Mouse (Mus musculus): Measurements from ENCODE around the gene Chchd4. TPM values are rescaled to one million over a fixed set of nuclear protein-coding genes. Genes with fewer than 3 reads are reported as not detected.

Chchd4 gene
- 10 to 100 TPM; 19.8 to 21.1 TPM for total RNA-seq (2021)

GRCm38 (mm10) chr6:91472868-91473804, at the start of gene Chchd4, which contains the start of gene Tmem43:
Gene Chchd4, minus strand, starts transcription at chr6:91473546.
Gene Tmem43, plus strand, starts transcription at chr6:91473703.
- DNase-seq (ENCODE audit: low spot score in 2 of 2): peak; percentile 99
- intact Hi-C loops (cut with DNase I): loop anchor here (5.0 kb wide), 1 partner anchor 44 kb away; the partner anchor contains the start of genes Lsm3 and Xpc

DNA sequence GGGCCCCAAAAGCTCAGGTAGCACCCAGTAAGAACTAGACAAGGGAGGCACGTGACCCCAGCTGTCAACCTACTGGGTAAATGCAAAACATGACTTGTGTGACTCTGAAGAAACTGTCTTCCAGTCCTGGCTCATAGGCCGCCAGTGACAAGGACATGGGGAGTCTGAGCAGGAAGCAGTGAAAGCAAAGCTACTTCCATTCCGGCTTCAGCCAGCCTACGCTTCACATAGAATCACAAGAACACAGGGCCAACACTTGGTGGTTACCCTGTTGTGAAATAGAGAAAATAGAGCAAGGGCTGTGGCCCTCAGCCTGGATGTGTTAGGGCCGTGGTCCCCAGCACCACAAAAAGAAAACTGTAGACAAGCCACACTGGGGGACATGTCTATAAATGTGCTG, 49.5 kb upstream of the Chchd4 start:
- DNase-seq (ENCODE audit: low spot score in 2 of 2): no peak
- intact Hi-C loops (cut with DNase I): loop anchor here (10.0 kb wide), 1 partner anchor 322 kb away; no protein-coding TSS in a partner anchor

DNA sequence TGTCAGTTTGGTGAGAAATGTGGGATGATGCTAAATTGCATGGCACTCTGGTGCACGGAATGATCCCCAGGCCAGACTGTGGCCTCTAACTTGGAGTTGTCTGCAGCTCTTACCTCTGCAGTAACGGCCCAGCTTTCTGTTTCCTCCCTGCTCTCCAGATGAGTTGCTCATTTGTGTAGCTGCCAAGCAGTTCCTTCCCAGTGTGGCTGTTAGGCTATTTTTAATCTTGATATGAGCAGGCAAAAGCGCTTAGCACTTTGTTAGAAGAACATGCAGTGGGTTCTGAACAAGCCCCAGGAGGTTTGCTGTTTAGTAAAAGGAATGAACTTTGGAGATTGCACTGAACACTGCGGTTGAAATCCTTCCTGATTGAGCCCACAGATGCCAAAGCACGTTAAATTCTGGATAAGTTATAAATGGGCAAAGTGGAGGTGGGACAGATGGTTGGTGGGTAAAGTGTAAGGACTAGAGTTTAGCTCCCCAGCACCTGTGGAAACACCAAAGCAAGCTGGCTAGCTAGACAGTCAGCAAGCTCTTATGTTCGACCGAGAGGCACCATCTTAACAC, 45.2 kb upstream of the Chchd4 start:
- intact Hi-C loops (cut with DNase I): loop anchor here (5.0 kb wide), 2 partner anchors 46 to 169 kb away; partner anchors contain the start of genes Chchd4 and Tmem43
- peak; percentile 47 to 50 for DNase-seq (ENCODE audit: low spot score in 2 of 2)

DNA sequence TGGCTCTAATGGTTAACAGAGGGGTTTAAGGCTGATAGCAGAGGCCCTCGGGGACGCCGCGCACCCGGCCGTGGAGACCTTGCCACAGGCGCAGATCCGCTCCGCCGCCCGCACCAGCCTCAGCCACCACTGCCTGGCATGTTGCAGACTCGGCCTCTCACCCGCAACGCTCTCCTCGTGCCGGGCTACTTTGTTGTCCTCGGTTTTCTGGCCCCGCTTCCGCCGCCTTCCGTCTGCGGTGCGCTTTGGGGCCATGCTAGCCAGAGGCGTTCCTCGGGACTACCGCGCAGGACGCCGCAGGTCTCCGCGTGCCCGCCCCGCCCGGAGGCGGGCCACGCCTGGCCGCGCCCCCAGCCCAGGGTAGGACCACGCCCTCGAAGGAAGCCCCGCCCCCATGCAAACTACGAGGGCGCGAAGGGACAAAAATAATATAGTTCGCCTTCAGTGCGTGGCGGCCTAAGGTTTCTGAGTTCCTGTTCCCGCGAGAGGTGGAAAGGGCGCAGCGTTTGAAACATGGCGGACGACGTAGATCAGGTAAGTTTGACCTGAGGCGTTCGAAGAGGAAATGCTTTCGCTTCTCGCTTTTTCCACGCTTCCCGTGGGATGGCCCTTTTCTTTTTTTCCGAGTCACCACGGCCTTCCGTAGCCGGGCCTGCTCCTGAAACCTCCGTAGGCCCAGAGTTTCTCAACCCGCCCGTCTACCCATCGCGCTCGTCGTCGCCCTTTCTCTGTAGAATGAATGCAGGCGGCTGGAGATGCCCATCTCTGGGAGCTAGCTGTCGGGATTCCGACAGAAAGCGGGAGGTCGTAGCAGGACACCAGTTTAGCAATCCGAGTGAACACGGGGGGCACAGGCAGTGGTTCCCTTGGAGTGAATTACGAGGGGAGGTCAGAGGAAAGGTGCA, 42.5 kb upstream of the Chchd4 start, which contains the start of the genes Xpc and Lsm3:
Gene Xpc (minus strand): TSS at position 344 of the 905 bp plus-strand sequence.
Gene Lsm3 (plus strand): TSS at position 384 of the 905 bp plus-strand sequence.
- intact Hi-C loops (cut with DNase I): loop anchor here (5.0 kb wide), 2 partner anchors 43 to 172 kb away; partner anchors contain the start of genes Chchd4 and Tmem43
- peak; percentile 98 to 99 for DNase-seq (ENCODE audit: low spot score in 2 of 2)

- no peak for DNase-seq (ENCODE audit: low spot score in 2 of 2)
- intact Hi-C loops (cut with DNase I): loop anchor here (5.0 kb wide), 2 partner anchors 43 to 172 kb away; partner anchors contain the start of genes Chchd4 and Tmem43
Measured at GRCm38 (mm10) chr6:91514737-91515362, 41.5 kb upstream of the Chchd4 start.

GRCm38 (mm10) chr6:91514135-91514534, 40.8 kb upstream of the Chchd4 start:
- intact Hi-C loops (cut with DNase I): no loop called here
- DNase-seq (ENCODE audit: low spot score in 2 of 2): no peak

DNA sequence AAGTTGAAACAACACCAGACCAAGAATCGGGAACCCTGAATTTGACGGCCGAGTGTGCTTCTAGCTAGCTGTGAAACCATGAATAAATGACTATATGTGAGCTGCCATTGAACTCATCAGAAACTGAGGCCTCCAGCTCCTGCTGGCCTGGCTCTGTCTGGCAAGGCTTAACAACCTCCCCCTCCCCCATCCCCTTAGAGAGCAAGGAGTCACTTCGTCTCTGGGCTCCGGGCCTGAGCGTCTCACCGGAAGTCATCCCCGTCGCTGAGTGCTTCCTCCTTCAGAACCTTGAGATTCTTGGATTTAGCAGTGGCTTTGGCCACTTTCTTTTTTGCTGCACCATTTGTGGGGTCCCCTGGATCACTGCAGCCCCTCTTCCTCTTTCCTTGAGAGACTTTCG, 36.9 kb upstream of the Chchd4 start:
- DNase-seq (ENCODE audit: low spot score in 2 of 2): no peak
- intact Hi-C loops (cut with DNase I): no loop called here

DNA sequence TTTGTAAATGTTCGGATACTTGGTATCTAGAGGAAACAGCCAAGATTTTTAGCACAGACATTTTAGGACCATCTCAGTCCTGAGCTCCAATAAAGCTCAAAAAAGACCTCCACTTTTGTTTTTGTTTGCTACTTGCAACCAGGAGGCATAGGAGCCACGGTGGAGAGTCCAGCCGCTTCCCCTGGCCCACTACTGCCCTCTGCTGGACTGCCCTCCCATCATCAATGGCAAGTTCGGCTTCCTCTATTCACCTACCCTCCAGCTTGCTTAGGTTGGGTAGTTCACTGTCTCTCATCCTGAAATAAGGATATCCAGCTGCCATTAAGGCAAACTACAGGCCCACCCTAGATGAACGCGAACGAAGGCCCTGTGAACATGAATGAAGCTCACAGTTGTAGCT, 36.0 kb upstream of the Chchd4 start:
- peak; percentile 42 to 47 for DNase-seq (ENCODE audit: low spot score in 2 of 2)
- intact Hi-C loops (cut with DNase I): no loop called here

GRCm38 (mm10) chr6:91508041-91508440, 34.7 kb upstream of the Chchd4 start:
- intact Hi-C loops (cut with DNase I): no loop called here
- DNase-seq (ENCODE audit: low spot score in 2 of 2): no peak

DNA sequence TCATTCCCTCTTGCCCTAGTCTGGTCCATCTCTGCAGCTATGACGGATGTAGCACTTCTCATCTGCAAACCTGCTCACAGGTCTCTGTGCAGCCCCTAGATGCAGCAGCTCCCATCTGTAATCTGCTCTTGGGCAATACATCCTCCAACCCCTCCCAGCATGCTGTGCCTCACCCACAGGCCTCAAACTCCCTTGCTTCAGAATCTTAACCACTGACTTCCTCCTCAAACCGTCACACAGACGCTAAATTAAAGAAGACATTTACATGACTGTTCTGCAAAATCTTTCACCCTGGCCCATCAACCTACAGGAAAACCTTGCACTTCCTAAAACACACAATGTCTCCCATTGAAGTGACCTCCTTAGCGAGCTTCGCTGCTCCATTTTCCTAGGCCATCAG, 32.7 kb upstream of the Chchd4 start:
- intact Hi-C loops (cut with DNase I): no loop called here
- no peak for DNase-seq (ENCODE audit: low spot score in 2 of 2)

DNA sequence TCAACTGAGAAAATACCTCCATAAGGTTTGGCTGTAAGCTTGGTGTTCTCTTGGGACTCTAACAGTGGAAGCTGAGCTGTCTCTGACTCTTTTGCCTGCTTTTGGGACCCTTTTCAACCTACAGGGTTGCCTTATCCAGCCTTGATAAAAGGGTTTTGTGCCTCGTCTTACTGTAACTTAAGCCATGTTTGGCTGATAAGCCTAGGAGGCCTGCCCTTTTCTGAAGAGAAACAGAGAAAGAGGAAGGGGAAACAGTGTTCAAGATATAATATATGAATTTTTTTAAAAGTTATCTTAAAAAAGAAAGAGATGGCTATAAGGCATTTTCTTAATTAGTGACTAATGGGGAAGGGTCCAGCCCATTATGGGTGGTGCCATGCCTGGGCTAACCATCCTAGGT, 30.0 kb upstream of the Chchd4 start:
- no peak for DNase-seq (ENCODE audit: low spot score in 2 of 2)
- intact Hi-C loops (cut with DNase I): no loop called here

DNA sequence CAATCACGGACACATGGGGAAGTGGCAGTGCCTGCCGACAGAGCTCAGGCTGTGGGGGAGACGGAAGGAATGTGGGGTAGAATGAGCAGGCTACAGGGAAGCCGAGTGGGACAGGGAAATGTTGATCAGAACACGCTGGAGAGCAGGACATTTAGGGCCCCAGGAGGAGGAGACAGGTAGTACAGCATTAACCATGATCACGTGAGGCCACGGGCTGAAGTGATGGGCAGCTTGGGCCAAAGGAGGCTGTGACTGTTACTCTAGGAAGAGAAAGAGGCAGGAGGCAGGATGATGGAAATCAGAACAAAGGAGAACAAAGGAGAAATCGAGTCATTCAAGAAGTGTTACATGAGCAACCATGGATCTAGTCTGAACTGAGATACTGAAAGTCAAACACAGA, 21.2 kb upstream of the Chchd4 start:
- no peak for DNase-seq (ENCODE audit: low spot score in 2 of 2)
- intact Hi-C loops (cut with DNase I): no loop called here

- no peak for DNase-seq (ENCODE audit: low spot score in 2 of 2)
- intact Hi-C loops (cut with DNase I): no loop called here
Measured at GRCm38 (mm10) chr6:91493053-91493452, 19.7 kb upstream of the Chchd4 start.

GRCm38 (mm10) chr6:91491004-91491403, 17.7 kb upstream of the Chchd4 start:
- DNase-seq (ENCODE audit: low spot score in 2 of 2): no peak
- intact Hi-C loops (cut with DNase I): no loop called here

GRCm38 (mm10) chr6:91489872-91490271, 16.5 kb upstream of the Chchd4 start:
- peak; percentile 59 to 69 for DNase-seq (ENCODE audit: low spot score in 2 of 2)
- intact Hi-C loops (cut with DNase I): no loop called here

- intact Hi-C loops (cut with DNase I): no loop called here
- DNase-seq (ENCODE audit: low spot score in 2 of 2): peak; percentile 45 to 48
Measured at GRCm38 (mm10) chr6:91488496-91489212, 15.3 kb upstream of the Chchd4 start.

DNA sequence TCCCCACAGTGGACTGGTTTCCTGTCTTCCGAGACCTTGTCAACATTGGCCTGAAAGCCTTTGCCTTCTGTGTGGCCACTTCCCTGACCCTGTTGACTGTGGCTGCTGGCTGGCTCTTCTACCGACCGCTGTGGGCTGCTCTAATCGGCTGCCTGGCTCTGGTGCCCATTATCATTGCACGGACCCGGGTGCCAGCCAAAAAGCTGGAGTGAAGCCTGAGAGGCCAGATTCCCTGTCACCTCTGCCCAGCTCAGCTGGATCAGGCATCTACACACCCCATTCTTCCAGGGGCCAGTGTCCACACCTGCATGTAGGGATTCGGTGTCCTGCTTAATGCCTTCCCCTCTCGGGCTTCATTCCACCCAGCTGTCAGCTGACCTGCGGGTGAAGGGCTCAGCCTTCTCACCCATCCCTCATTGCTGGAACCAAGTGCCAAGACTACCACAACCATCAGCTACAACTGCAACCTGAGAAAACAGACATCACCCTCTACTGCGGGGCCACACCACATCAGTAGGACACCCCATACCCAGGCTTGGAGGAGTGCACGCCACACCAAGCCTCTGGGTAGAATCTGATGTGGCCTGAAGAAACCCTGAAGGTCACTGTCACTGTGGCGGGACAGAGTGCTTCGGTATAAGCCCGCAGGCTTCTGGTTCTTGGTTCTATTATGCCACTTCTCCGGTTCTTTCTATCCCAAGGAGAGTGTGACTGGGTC, 13.5 kb upstream of the Chchd4 start:
- intact Hi-C loops (cut with DNase I): no loop called here
- no peak for DNase-seq (ENCODE audit: low spot score in 2 of 2)

GRCm38 (mm10) chr6:91483371-91483770, 10.0 kb upstream of the Chchd4 start:
- intact Hi-C loops (cut with DNase I): no loop called here
- no peak for DNase-seq (ENCODE audit: low spot score in 2 of 2)
